In genomic region chr9:116327080-116327479, GRCm38 (mm10) we compare ENCODE assay signal across 16 mouse cellular contexts.
"Had no signal": no experiment of that assay in that cellular context is flagged by ENCODE, and none has a peak within 500 bp of the region (broad histone marks: within the 10 kb centered on the region; RNA-seq: fewer than 3 reads in every experiment).

No protein-coding gene starts in this region.

- H3K36me3 ChIP-seq: neural tube, embryonic 13.5 days; neural tube, embryonic 15.5 days; stomach, embryonic 15.5 days had no signal

- H3K4me3 ChIP-seq: neural tube, embryonic 13.5 days; neural tube, embryonic 15.5 days; stomach, embryonic 15.5 days had no signal

- DNase-seq: retina, postnatal 1 day; right cerebral cortex, adult 18-20 months; right cerebral cortex, postnatal 14 days; right cerebral cortex, postnatal 25 days; right cerebral cortex, postnatal 4 days; spleen, adult 18-20 months; thymus, adult 18-20 months; thymus, adult 2 months; thymus, postnatal 14 days; thymus, postnatal 25 days; thymus, postnatal 36 days; thymus, postnatal 4 days had no signal

- H3K27ac ChIP-seq: neural tube, embryonic 13.5 days; neural tube, embryonic 15.5 days; stomach, embryonic 15.5 days; stomach, postnatal 0 days had no signal

- H3K27me3 ChIP-seq: neural tube, embryonic 13.5 days; neural tube, embryonic 15.5 days; stomach, embryonic 15.5 days had no signal

- H3K9ac ChIP-seq: neural tube, embryonic 13.5 days; neural tube, embryonic 15.5 days; stomach, embryonic 15.5 days had no signal

- H3K4me2 ChIP-seq: neural tube, embryonic 13.5 days; neural tube, embryonic 15.5 days; stomach, embryonic 15.5 days had no signal

- H3K9me3 ChIP-seq: neural tube, embryonic 13.5 days; neural tube, embryonic 15.5 days; stomach, embryonic 15.5 days had no signal

- H3K4me1 ChIP-seq: stomach, embryonic 15.5 days had no signal
